In the genomic region with DNA sequence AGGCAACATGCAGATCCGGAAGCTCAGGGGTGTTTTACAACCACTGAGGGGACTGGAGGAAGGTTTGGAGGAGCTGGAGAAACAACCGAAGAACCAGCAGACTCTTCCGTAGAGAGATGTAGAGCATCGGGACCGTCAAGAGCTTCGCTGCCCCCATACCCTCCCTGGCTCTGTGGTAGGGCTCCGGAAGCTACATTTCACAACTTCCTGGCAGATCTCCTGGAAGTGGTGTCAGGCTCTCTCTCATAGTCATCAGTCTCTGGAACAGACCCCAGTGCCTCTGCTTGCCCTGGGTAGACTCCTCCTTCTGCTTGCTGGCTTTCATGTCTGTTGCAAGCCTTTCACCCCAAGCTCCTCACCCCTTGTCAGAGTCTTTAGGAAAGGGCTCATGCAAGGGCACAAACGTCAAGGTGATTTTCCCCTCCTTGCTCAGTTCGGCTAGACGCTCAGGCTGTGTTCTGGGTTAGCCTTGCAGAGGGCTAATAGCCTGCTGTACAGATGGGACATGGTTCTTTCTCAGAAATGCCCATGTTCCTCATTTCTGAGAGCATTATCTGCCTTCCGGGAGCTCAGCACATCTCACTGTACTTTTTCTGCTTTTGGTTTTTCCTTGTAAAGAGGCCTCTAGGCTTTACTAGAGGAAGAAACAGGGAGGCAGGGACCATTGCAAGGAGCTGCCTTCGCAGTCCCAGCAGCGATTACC, we compare ENCODE assay signal across 8 mouse cellular contexts. TPM values are rescaled to one million over a fixed set of nuclear protein-coding genes. Genes with fewer than 3 reads are reported as not detected.
DNase-seq lines count a peak whose midpoint lies in the region; ATAC-seq lines count a peak whose summit lies in the region.

No protein-coding gene starts in this region.

- intact Hi-C loops in heart, postnatal 25 days (cut with DNase I), result loop anchor here (2.0 kb wide), 1 partner anchor 18 kb away; no protein-coding TSS in a partner anchor

- ATAC-seq in megakaryocyte progenitor cell, adult 5-6 weeks (replicated peaks; ENCODE audit: poor library complexity), result peak; percentile 86

- peak; percentile 27 for DNase-seq in adrenal gland, postnatal 10 days
- no peak for DNase-seq in adrenal gland, postnatal 25 days
- DNase-seq in adipocyte (ENCODE audit: low spot score), result peak; percentile 90
- DNase-seq in heart, postnatal 25 days (ENCODE audit: low spot score), result peak; percentile 59
- DNase-seq in spleen, adult 18-20 months, result no peak
- DNase-seq in cerebellum, postnatal 10 days, result no peak
- no peak for DNase-seq in right cerebral cortex, postnatal 10 days (ENCODE audit: low spot score in 2 of 2)

RNA-seq across cellular contexts. Expression of gene Srp9, which starts 16.0 kb away (rescaled TPM):
- 10 to 100 TPM; 51.9 to 57.0 TPM for total RNA-seq in adrenal gland, postnatal 10 days (2021)
- total RNA-seq in adrenal gland, postnatal 25 days (2021), result 50.7 and 60.9 TPM in 2 replicates
- total RNA-seq in heart, postnatal 25 days (2021), result 10 to 100 TPM; 39.8 to 42.7 TPM
- 157 and 164 TPM in 2 replicates for total RNA-seq in megakaryocyte progenitor cell, adult 5-6 weeks (2015)
- 123 and 133 TPM in 2 replicates for total RNA-seq in megakaryocyte progenitor cell, adult 5-6 weeks (2017)

RNA-seq across cellular contexts. Expression of gene Vmn1r1, which starts 55.7 kb away (rescaled TPM):
- not detected for total RNA-seq in adrenal gland, postnatal 10 days (2021)
- total RNA-seq in adrenal gland, postnatal 25 days (2021), result not detected in 2 replicates
- total RNA-seq in heart, postnatal 25 days (2021), result not detected
- total RNA-seq in megakaryocyte progenitor cell, adult 5-6 weeks (2015), result not detected in 2 replicates
- not detected in 2 replicates for total RNA-seq in megakaryocyte progenitor cell, adult 5-6 weeks (2017)

Comparison
In these comparisons a context has a peak if more than half of its experiments do, and no peak if none do; other contexts are left out.
1. DNase-seq: peak in adrenal gland, postnatal 10 days (single experiment), adipocyte (single experiment) and heart, postnatal 25 days (single experiment); none in adrenal gland, postnatal 25 days (single experiment), spleen, adult 18-20 months (0 of 2), cerebellum, postnatal 10 days (0 of 2) and right cerebral cortex, postnatal 10 days (0 of 2).